Mouse (Mus musculus): ENCODE results near the gene Igfbp4. TPM values are rescaled to one million over a fixed set of nuclear protein-coding genes. Genes with fewer than 3 reads are reported as not detected.

Igfbp4 gene
- polyA plus RNA-seq, 1 experiment from 2014 or later: 53.7 TPM

GRCm38 (mm10) chr11:99083516-99083915, 42.5 kb downstream of the Igfbp4 start:
- 90% methylated on average over 8 of the region's 8 CpGs for WGBS
- no peaks in the 10 kb centered on the region for H3K9me3 ChIP-seq (ENCODE audit: control insufficient read depth, low read length)
- H3K4me2 ChIP-seq (ENCODE audit: low read depth, low read length): no peak overlapping the region
- ATAC-seq (ENCODE audit: low read depth): no peak
- H3K4me3 ChIP-seq (ENCODE audit: low read depth, low read length): no peak overlapping the region
- H3K27me3 ChIP-seq (ENCODE audit: control insufficient read depth, insufficient read depth, low read length): no peaks in the 10 kb centered on the region
- no peaks in the 10 kb centered on the region for H3K4me1 ChIP-seq (ENCODE audit: control insufficient read depth, insufficient read depth, low read length)
- no peak overlapping the region for H3K27ac ChIP-seq (ENCODE audit: low read depth, low read length)
- H3K36me3 ChIP-seq (ENCODE audit: control insufficient read depth, insufficient read depth, low read length): no peaks in the 10 kb centered on the region
- no peak overlapping the region for H3K9ac ChIP-seq (replicated peaks; ENCODE audit: low read depth, low read length)

GRCm38 (mm10) chr11:99084366-99084765, 43.3 kb downstream of the Igfbp4 start:
- H3K27me3 ChIP-seq (ENCODE audit: control insufficient read depth, insufficient read depth, low read length): no peaks in the 10 kb centered on the region
- WGBS: 86% methylated on average over 9 of the region's 9 CpGs
- H3K4me1 ChIP-seq (ENCODE audit: control insufficient read depth, insufficient read depth, low read length): no peaks in the 10 kb centered on the region
- no peak overlapping the region for H3K27ac ChIP-seq (ENCODE audit: low read depth, low read length)
- no peak overlapping the region for H3K4me2 ChIP-seq (ENCODE audit: low read depth, low read length)
- no peaks in the 10 kb centered on the region for H3K36me3 ChIP-seq (ENCODE audit: control insufficient read depth, insufficient read depth, low read length)
- no peak for ATAC-seq (ENCODE audit: low read depth)
- no peaks in the 10 kb centered on the region for H3K9me3 ChIP-seq (ENCODE audit: control insufficient read depth, low read length)
- H3K4me3 ChIP-seq (ENCODE audit: low read depth, low read length): no peak overlapping the region
- no peak overlapping the region for H3K9ac ChIP-seq (replicated peaks; ENCODE audit: low read depth, low read length)

- no peak overlapping the region for H3K4me2 ChIP-seq (ENCODE audit: low read depth, low read length)
- no peaks in the 10 kb centered on the region for H3K9me3 ChIP-seq (ENCODE audit: control insufficient read depth, low read length)
- ATAC-seq (ENCODE audit: low read depth): no peak
- no peak overlapping the region for H3K9ac ChIP-seq (replicated peaks; ENCODE audit: low read depth, low read length)
- H3K36me3 ChIP-seq (ENCODE audit: control insufficient read depth, insufficient read depth, low read length): no peaks in the 10 kb centered on the region
- no peak overlapping the region for H3K4me3 ChIP-seq (ENCODE audit: low read depth, low read length)
- no peaks in the 10 kb centered on the region for H3K4me1 ChIP-seq (ENCODE audit: control insufficient read depth, insufficient read depth, low read length)
- H3K27ac ChIP-seq (ENCODE audit: low read depth, low read length): no peak overlapping the region
- WGBS: 81% methylated on average over 2 of the region's 2 CpGs
- no peaks in the 10 kb centered on the region for H3K27me3 ChIP-seq (ENCODE audit: control insufficient read depth, insufficient read depth, low read length)
Measured at GRCm38 (mm10) chr11:99088486-99088885, 47.4 kb downstream of the Igfbp4 start.

- ATAC-seq (ENCODE audit: low read depth): no peak
Measured at GRCm38 (mm10) chr11:99089077-99089601, 48.1 kb downstream of the Igfbp4 start, which contains the start of gene Tns4. TSS of gene Tns4 (minus strand) at chr11:99089306.

GRCm38 (mm10) chr11:99090391-99090790, 49.3 kb downstream of the Igfbp4 start:
- no peaks in the 10 kb centered on the region for H3K36me3 ChIP-seq (ENCODE audit: control insufficient read depth, insufficient read depth, low read length)

More at GRCm38 (mm10) chr11:99089077-99089601, 48.1 kb downstream of the Igfbp4 start, which contains the start of gene Tns4:
- H3K9ac ChIP-seq (replicated peaks; ENCODE audit: low read depth, low read length): no peak within 1 kb of the TSS
- no peaks in the 10 kb centered on the region for H3K9me3 ChIP-seq (ENCODE audit: control insufficient read depth, low read length)
- H3K36me3 ChIP-seq (ENCODE audit: control insufficient read depth, insufficient read depth, low read length): no peaks in the 10 kb centered on the region
- H3K4me3 ChIP-seq (ENCODE audit: low read depth, low read length): no peak within 1 kb of the TSS
- H3K4me2 ChIP-seq (ENCODE audit: low read depth, low read length): no peak within 1 kb of the TSS
- H3K27me3 ChIP-seq (ENCODE audit: control insufficient read depth, insufficient read depth, low read length): no peaks in the 10 kb centered on the region
- WGBS: 69% methylated on average over 14 of the region's 14 CpGs
- H3K4me1 ChIP-seq (ENCODE audit: control insufficient read depth, insufficient read depth, low read length): no peaks in the 10 kb centered on the region
- H3K27ac ChIP-seq (ENCODE audit: low read depth, low read length): no peak within 1 kb of the TSS

GRCm38 (mm10) chr11:99091666-99092065, 50.6 kb downstream of the Igfbp4 start:
- WGBS: 77% methylated on average over 2 of the region's 2 CpGs
- H3K27me3 ChIP-seq (ENCODE audit: control insufficient read depth, insufficient read depth, low read length): no peaks in the 10 kb centered on the region
- no peak overlapping the region for H3K4me3 ChIP-seq (ENCODE audit: low read depth, low read length)
- no peak overlapping the region for H3K27ac ChIP-seq (ENCODE audit: low read depth, low read length)
- no peaks in the 10 kb centered on the region for H3K36me3 ChIP-seq (ENCODE audit: control insufficient read depth, insufficient read depth, low read length)
- H3K4me2 ChIP-seq (ENCODE audit: low read depth, low read length): no peak overlapping the region
- no peak overlapping the region for H3K9ac ChIP-seq (replicated peaks; ENCODE audit: low read depth, low read length)
- no peaks in the 10 kb centered on the region for H3K4me1 ChIP-seq (ENCODE audit: control insufficient read depth, insufficient read depth, low read length)
- no peaks in the 10 kb centered on the region for H3K9me3 ChIP-seq (ENCODE audit: control insufficient read depth, low read length)
- ATAC-seq (ENCODE audit: low read depth): no peak

More at GRCm38 (mm10) chr11:99090391-99090790, 49.3 kb downstream of the Igfbp4 start:
- H3K4me3 ChIP-seq (ENCODE audit: low read depth, low read length): no peak overlapping the region
- H3K27me3 ChIP-seq (ENCODE audit: control insufficient read depth, insufficient read depth, low read length): no peaks in the 10 kb centered on the region
- H3K27ac ChIP-seq (ENCODE audit: low read depth, low read length): no peak overlapping the region
- 94% methylated on average over 8 of the region's 8 CpGs for WGBS
- no peak overlapping the region for H3K9ac ChIP-seq (replicated peaks; ENCODE audit: low read depth, low read length)
- no peaks in the 10 kb centered on the region for H3K4me1 ChIP-seq (ENCODE audit: control insufficient read depth, insufficient read depth, low read length)
- no peak overlapping the region for H3K4me2 ChIP-seq (ENCODE audit: low read depth, low read length)
- ATAC-seq (ENCODE audit: low read depth): no peak
- H3K9me3 ChIP-seq (ENCODE audit: control insufficient read depth, low read length): no peaks in the 10 kb centered on the region

- no peak overlapping the region for H3K4me3 ChIP-seq (ENCODE audit: low read depth, low read length)
- H3K9me3 ChIP-seq (ENCODE audit: control insufficient read depth, low read length): no peaks in the 10 kb centered on the region
- no peaks in the 10 kb centered on the region for H3K27me3 ChIP-seq (ENCODE audit: control insufficient read depth, insufficient read depth, low read length)
- ATAC-seq (ENCODE audit: low read depth): no peak
- 88% methylated on average over 7 of the region's 7 CpGs for WGBS
- no peak overlapping the region for H3K9ac ChIP-seq (replicated peaks; ENCODE audit: low read depth, low read length)
- H3K27ac ChIP-seq (ENCODE audit: low read depth, low read length): no peak overlapping the region
- no peaks in the 10 kb centered on the region for H3K4me1 ChIP-seq (ENCODE audit: control insufficient read depth, insufficient read depth, low read length)
- no peak overlapping the region for H3K4me2 ChIP-seq (ENCODE audit: low read depth, low read length)
- H3K36me3 ChIP-seq (ENCODE audit: control insufficient read depth, insufficient read depth, low read length): no peaks in the 10 kb centered on the region
Measured at GRCm38 (mm10) chr11:99093740-99094139, 52.7 kb downstream of the Igfbp4 start.

GRCm38 (mm10) chr11:99094911-99095676, 54.0 kb downstream of the Igfbp4 start:
- H3K36me3 ChIP-seq (ENCODE audit: control insufficient read depth, insufficient read depth, low read length): no peaks in the 10 kb centered on the region

GRCm38 (mm10) chr11:99095759-99096158, 54.7 kb downstream of the Igfbp4 start:
- no peak for ATAC-seq (ENCODE audit: low read depth)
- no peak overlapping the region for H3K4me2 ChIP-seq (ENCODE audit: low read depth, low read length)
- 64% methylated on average over 4 of the region's 4 CpGs for WGBS
- no peaks in the 10 kb centered on the region for H3K27me3 ChIP-seq (ENCODE audit: control insufficient read depth, insufficient read depth, low read length)
- no peak overlapping the region for H3K9ac ChIP-seq (replicated peaks; ENCODE audit: low read depth, low read length)
- no peak overlapping the region for H3K27ac ChIP-seq (ENCODE audit: low read depth, low read length)
- H3K4me3 ChIP-seq (ENCODE audit: low read depth, low read length): no peak overlapping the region
- H3K36me3 ChIP-seq (ENCODE audit: control insufficient read depth, insufficient read depth, low read length): no peaks in the 10 kb centered on the region
- no peaks in the 10 kb centered on the region for H3K9me3 ChIP-seq (ENCODE audit: control insufficient read depth, low read length)
- no peaks in the 10 kb centered on the region for H3K4me1 ChIP-seq (ENCODE audit: control insufficient read depth, insufficient read depth, low read length)

More at GRCm38 (mm10) chr11:99094911-99095676, 54.0 kb downstream of the Igfbp4 start:
- Histone ChIP-seq H3K4me1 (ENCODE audit: control insufficient read depth, insufficient read depth, low read length) (no peaks in the 10 kb centered on the region), H3K9me3 (ENCODE audit: control insufficient read depth, low read length) (no peaks in the 10 kb centered on the region), H3K9ac (replicated peaks; ENCODE audit: low read depth, low read length) (no peak overlapping the region), H3K27ac (ENCODE audit: low read depth, low read length) (no peak overlapping the region), H3K27me3 (ENCODE audit: control insufficient read depth, insufficient read depth, low read length) (no peaks in the 10 kb centered on the region), H3K4me2 (ENCODE audit: low read depth, low read length) (no peak overlapping the region), H3K4me3 (ENCODE audit: low read depth, low read length) (no peak overlapping the region)
- no peak for ATAC-seq (ENCODE audit: low read depth)
- WGBS: 66% methylated on average over 2 of the region's 2 CpGs
